Mouse (Mus musculus) erythroblast, embryonic 14.5 days (primary cell): ENCODE measurements around the gene Slc25a41. TPM values are rescaled to one million over a fixed set of nuclear protein-coding genes. Genes with fewer than 3 reads are reported as not detected.

Source experiments
- H3K27me3 ChIP-seq: 2 replicates; pipeline ENCODE4 v1.6.1; 2012; ENCODE audit warnings: inconsistent platforms; ENCODE audit not compliant: control insufficient read depth
- H3K36me3 ChIP-seq: 2 replicates; pipeline ENCODE4 v1.6.1; 2012; ENCODE audit warnings: mild to moderate bottlenecking, inconsistent platforms; ENCODE audit not compliant: control insufficient read depth
- H3K4me1 ChIP-seq: 2 replicates; pipeline ENCODE4 v1.6.1; 2012; ENCODE audit warnings: inconsistent platforms; ENCODE audit not compliant: control insufficient read depth
- H3K4me3 ChIP-seq: replicated peaks from 2 replicates; pipeline ENCODE3; 2012; ENCODE audit warnings: moderate library complexity, mild to moderate bottlenecking, inconsistent platforms
- H3K9me3 ChIP-seq: 2 replicates; pipeline ENCODE4 v1.6.1; 2012; ENCODE audit warnings: low read length, inconsistent platforms, mixed read lengths; ENCODE audit not compliant: control insufficient read depth
- GATA1 ChIP-seq: IDR thresholded peaks from 2 replicates; pipeline ENCODE4 v1.6.1; 2012; ENCODE audit warnings: low read length, inconsistent platforms, mixed read lengths
- TAL1 ChIP-seq: IDR thresholded peaks from 3 replicates; pipeline ENCODE4 v1.6.1; 2012; ENCODE audit warnings: low read length, inconsistent platforms, mixed read lengths
- polyA plus RNA-seq: library from polyadenylated mRNA; stranded (reverse); fragments of >175 nt; gene quantifications from 2 replicates; pipeline ENCODE4 v1.2.3, GENCODE M21; 2012

Slc25a41 gene
- polyA plus RNA-seq, 1 experiment, result not detected

DNA sequence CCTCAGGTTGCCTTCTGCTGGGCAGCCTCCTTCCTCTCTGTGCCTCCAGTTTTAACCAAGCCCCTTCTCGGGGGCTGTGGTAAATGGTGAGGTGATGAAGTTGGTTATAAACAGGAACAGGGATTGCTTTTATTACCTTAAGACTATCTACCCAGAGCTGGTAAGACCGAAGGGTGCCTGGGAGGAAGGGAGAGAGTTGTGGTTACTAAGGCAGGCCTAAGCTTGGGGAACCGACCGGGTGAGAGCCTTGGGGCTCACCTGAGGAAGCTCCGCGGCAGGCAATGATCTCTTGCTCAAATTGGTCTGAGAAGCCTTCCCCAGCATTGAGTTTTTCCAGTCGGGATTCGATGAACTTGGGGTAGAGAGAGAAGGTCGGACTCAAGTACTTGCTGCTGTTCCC, 28.8 kb upstream of the Slc25a41 start:
- H3K4me3 ChIP-seq, result no peak overlapping the region
- TF ChIP-seq GATA1, result no peak
- no peak for TF ChIP-seq TAL1
- H3K36me3 ChIP-seq, result peaks cover 1% of the 10 kb centered on the region; the same call in 1 of the 2 replicates
- peaks cover 9% of the 10 kb centered on the region for H3K27me3 ChIP-seq
- no peaks in the 10 kb centered on the region for H3K9me3 ChIP-seq
- peaks cover 17% of the 10 kb centered on the region for H3K4me1 ChIP-seq

DNA sequence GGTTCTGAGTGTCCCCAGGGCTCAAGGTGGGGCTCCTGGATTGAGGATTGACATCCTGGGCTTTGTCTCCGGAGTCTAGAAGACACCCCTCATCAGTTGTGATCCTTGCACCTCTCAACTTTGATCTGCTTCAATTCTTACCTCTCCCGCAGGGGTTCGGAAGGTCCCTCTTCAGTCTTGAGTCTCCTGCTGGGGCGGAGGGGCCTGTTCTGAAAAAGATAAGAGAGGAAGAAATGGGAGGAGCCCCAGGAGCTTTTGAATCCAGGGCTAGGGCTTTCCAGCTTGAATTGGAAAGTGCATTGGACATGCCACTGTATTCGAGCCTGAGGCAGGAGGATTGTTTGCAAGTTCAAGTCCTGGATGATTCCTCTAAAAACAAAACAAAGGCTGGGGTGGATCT, 25.5 kb upstream of the Slc25a41 start:
- Histone ChIP-seq H3K27me3 (peaks cover 38% of the 10 kb centered on the region), H3K36me3 (peaks cover 3% of the 10 kb centered on the region; the same call in 1 of the 2 replicates), H3K4me3 (no peak overlapping the region), H3K9me3 (no peaks in the 10 kb centered on the region; the same call in 1 of the 2 replicates), H3K4me1 (peaks cover 26% of the 10 kb centered on the region)
- TF ChIP-seq GATA1, result no peak

DNA sequence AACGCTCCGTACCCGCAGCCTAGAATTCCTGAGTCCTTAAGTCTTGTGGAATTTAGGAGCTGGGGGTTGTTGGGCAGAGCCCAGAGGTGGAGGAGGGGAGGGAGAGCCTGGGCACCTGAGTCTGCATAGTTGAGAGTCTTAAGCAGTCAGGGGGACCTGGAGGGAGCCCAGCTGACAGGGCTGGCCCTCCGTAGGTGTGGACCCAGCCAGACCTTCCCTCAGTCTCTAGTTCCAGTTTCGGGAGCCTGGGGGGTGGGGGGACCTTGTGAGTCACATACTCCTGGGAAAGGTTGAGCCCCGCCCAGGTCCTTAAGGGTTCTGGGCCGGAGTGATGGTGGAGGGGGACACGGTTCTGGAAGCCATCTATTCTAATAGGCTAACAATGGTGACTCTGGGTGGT, 21.6 kb upstream of the Slc25a41 start:
- Histone ChIP-seq H3K36me3 (peaks cover 3% of the 10 kb centered on the region; the same call in 1 of the 2 replicates), H3K4me3 (no peak overlapping the region), H3K4me1 (peaks cover 49% of the 10 kb centered on the region), H3K9me3 (no peaks in the 10 kb centered on the region; the same call in 1 of the 2 replicates), H3K27me3 (peaks cover 76% of the 10 kb centered on the region)
- no peak for TF ChIP-seq TAL1
- TF ChIP-seq GATA1, result no peak

DNA sequence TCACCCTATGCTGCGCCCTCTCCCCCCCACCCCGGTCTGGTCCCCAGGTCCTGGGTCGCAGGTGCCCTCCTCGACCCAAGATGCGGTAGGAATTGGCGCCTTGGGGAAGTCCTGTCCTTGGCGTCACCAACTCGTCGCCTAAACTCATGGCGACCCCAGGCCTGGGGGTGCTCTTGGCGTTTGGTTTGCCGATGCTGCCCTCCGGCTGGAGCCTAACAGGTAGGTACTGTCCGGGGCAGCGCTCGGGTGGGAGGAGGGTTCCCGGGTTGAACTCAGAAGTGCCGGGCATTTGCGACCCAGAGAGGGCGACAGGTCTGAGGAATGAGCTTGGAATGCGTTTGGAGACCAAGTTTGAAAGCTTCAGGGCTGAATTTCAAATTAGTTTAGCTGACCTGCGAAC, 21.1 kb upstream of the Slc25a41 start:
- Histone ChIP-seq H3K36me3 (peaks cover 3% of the 10 kb centered on the region; the same call in 1 of the 2 replicates), H3K4me1 (peaks cover 49% of the 10 kb centered on the region), H3K4me3 (peak overlapping the region; percentile 48), H3K27me3 (peaks cover 79% of the 10 kb centered on the region), H3K9me3 (no peaks in the 10 kb centered on the region; the same call in 1 of the 2 replicates)
- no peak for TF ChIP-seq TAL1
- no peak for TF ChIP-seq GATA1

DNA sequence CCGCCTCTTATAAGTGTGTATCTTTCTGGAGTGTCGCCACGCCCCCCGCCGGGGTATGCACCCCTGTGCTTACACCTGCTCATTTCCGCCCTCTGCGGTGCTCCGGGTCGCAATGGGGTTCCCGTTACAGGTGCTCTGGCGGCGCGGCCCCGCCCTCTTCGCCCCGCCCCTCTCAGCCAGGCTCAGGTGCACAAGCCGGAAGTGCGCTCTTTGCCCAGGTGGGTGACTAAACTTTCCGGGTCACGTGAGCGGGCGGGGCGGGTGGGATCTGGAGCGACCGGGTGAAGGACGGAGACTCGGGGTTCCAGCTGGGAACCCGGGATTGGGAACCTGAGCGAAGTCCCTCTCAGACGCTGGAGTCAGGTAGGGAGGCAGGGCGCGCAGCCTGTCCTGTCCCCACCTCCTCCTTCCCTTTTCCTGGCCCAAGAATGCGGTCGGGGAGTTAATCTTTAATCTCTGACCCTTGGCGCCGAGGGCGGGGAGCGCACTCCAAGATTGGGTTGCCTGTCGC, 20.6 kb upstream of the Slc25a41 start:
- no peaks in the 10 kb centered on the region; the same call in 1 of the 2 replicates for H3K9me3 ChIP-seq
- peaks cover 78% of the 10 kb centered on the region for H3K27me3 ChIP-seq
- peaks cover 44% of the 10 kb centered on the region for H3K4me1 ChIP-seq
- H3K36me3 ChIP-seq, result peaks cover 3% of the 10 kb centered on the region; the same call in 1 of the 2 replicates
- TF ChIP-seq GATA1, result no peak
- TF ChIP-seq TAL1, result no peak
- peak overlapping the region; percentile 48 for H3K4me3 ChIP-seq

DNA sequence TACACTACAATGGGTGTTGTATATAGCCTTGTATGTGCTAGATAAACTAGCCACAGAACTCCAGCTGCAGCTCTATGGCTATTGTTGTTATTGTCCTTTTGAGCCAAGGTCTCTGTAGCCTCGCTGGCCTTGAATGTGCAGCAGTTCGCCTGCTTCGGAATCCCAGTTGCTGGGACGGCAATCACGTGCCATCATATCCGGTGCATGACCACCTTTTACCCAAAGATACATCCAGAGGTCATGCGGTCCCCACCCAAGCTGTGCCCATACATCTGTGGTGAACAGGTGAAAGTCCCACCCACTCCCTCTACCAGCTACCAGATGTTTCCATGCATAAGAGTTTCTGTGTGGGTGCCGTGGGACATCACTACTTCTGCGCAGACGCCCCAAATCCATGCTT, 19.6 kb upstream of the Slc25a41 start:
- no peaks in the 10 kb centered on the region; the same call in 1 of the 2 replicates for H3K9me3 ChIP-seq
- H3K4me3 ChIP-seq, result no peak overlapping the region
- H3K4me1 ChIP-seq, result peaks cover 34% of the 10 kb centered on the region
- TF ChIP-seq GATA1 (no peak), TAL1 (no peak)
- peaks cover 3% of the 10 kb centered on the region; the same call in 1 of the 2 replicates for H3K36me3 ChIP-seq
- peaks cover 76% of the 10 kb centered on the region for H3K27me3 ChIP-seq

DNA sequence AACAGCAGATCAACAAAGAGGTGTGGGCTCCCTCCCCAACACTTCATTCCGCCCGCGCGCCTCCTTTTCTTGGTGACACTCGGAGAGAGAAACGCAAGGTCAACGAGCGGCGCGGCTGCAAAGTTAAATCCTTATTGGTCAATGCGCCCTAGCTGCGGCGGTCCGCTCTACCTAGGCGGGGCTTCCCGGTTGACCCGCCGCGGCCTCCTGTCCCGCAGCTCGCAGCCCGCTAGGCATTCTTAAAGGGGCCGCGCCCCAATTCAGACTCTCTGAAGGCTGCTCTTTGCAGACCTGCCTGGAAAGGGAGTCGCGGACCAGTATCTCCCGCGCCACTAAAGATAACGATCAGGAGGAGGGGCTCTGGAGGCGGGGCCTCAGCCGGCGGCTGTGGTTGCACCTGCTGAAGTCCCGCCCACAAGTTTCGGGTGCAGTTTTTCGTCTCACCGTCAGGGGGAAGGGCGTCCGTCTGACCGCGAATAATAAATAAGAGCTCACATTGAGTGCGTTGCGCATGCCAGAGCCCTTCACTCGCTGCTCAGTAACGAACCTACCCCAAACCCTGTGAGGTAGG, 18.9 kb upstream of the Slc25a41 start:
- Histone ChIP-seq H3K9me3 (no peaks in the 10 kb centered on the region; the same call in 1 of the 2 replicates), H3K4me1 (peaks cover 32% of the 10 kb centered on the region), H3K36me3 (peaks cover 2% of the 10 kb centered on the region; the same call in 1 of the 2 replicates), H3K4me3 (peak overlapping the region; percentile 63), H3K27me3 (peaks cover 74% of the 10 kb centered on the region)
- TF ChIP-seq TAL1 (no peak), GATA1 (peak; percentile 63)

DNA sequence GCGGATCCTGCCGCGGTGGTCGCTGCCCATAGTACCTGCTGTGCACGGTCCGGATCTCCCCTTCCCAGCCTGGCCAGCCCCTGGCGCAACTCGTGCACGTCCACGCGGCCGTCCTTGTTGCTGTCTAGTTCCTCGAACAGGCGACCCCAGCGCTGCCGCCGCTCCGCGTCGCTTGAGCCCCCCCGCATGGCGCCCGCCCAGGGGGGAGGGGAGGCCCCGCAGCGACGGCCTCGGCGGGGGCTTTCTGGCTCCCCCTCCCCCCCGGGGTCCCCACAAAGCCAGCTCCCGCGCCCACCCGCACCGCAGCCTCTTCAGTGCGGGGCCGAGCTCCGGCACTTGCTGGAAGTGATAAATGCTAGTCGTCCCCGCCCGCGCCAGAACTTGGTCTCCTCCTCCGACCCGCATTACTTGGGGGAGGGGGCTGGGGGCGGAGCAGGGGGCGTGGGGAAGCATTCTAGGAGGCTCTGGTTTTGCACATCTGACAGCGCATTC, 18.1 kb upstream of the Slc25a41 start, which contains the start of gene Slc25a23:
TSS of gene Slc25a23 (minus strand) at position 378 of the 492 bp plus-strand sequence.
- Histone ChIP-seq H3K27me3 (peaks cover 67% of the 10 kb centered on the region), H3K4me1 (peaks cover 30% of the 10 kb centered on the region), H3K4me3 (peak within 1 kb of the TSS; percentile 63), H3K36me3 (peaks cover 3% of the 10 kb centered on the region; the same call in 1 of the 2 replicates), H3K9me3 (no peaks in the 10 kb centered on the region; the same call in 1 of the 2 replicates)
- TF ChIP-seq GATA1 (no peak), TAL1 (no peak)

DNA sequence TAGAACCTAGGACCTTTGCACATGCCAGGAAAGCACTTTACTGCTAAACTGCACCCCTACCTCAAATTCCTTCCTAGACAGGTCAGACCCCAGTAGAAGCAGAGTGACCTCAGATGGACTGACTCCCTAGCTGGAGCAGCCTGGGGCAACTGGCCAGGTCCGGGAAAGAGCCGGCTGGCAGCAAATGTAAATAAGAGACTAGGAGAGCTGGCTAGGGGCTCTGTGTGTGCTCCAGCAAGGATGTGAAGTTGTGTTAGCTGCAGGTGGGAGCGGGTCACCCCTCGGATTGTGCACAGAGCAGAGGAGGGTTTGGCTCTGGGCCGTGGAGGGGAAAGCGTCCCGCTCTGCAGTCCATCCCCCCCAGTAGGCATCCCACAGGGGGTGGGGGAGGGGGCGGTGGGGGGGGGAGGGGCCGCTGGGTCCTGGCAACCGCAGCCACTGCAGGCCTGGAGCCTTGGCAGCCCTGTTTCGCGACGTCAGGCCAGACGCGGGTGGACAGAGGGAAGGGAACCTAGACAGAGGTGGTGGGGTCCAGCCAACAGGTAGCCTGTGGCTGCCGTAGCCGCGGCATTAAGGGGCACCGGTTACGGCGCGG, 17.5 kb upstream of the Slc25a41 start, which contains the start of gene Crb3:
TSS of gene Crb3 (plus strand) at position 215 of the 595 bp plus-strand sequence.
- Histone ChIP-seq H3K4me3 (peak within 1 kb of the TSS; percentile 63), H3K36me3 (peaks cover 3% of the 10 kb centered on the region; the same call in 1 of the 2 replicates), H3K27me3 (peaks cover 62% of the 10 kb centered on the region), H3K9me3 (no peaks in the 10 kb centered on the region; the same call in 1 of the 2 replicates), H3K4me1 (peaks cover 30% of the 10 kb centered on the region)
- no peak for TF ChIP-seq TAL1
- no peak for TF ChIP-seq GATA1
